Mouse (Mus musculus): Measurements from ENCODE around the gene Dgkb. TPM values are rescaled to one million over a fixed set of nuclear protein-coding genes. Genes with fewer than 3 reads are reported as not detected.

The Dgkb gene
- total RNA-seq, 1 experiment from 2014 or later, result not detected

- no peak for ATAC-seq (replicated peaks in 1 of 2; ENCODE audit: insufficient read depth in 1 of 2, low FRiP score in 2 of 2, low TSS enrichment in 1 of 2, low read depth in 1 of 2, poor library complexity in 2 of 2, severe bottlenecking in 2 of 2)
Observed at GRCm38 (mm10) chr12:38303841-38304240, 486.3 kb downstream of the Dgkb start.

GRCm38 (mm10) chr12:38304245-38304644, 486.7 kb downstream of the Dgkb start:
- ATAC-seq (replicated peaks in 1 of 2; ENCODE audit: insufficient read depth in 1 of 2, low FRiP score in 2 of 2, low TSS enrichment in 1 of 2, low read depth in 1 of 2, poor library complexity in 2 of 2, severe bottlenecking in 2 of 2), result no peak

GRCm38 (mm10) chr12:38309885-38310284, 492.4 kb downstream of the Dgkb start:
- ATAC-seq (replicated peaks in 1 of 2; ENCODE audit: insufficient read depth in 1 of 2, low FRiP score in 2 of 2, low TSS enrichment in 1 of 2, low read depth in 1 of 2, poor library complexity in 2 of 2, severe bottlenecking in 2 of 2), result no peak

- ATAC-seq (replicated peaks in 1 of 2; ENCODE audit: insufficient read depth in 1 of 2, low FRiP score in 2 of 2, low TSS enrichment in 1 of 2, low read depth in 1 of 2, poor library complexity in 2 of 2, severe bottlenecking in 2 of 2), result no peak
Observed at GRCm38 (mm10) chr12:38327729-38328271, 510.3 kb downstream of the Dgkb start.

GRCm38 (mm10) chr12:38328779-38329178, 511.3 kb downstream of the Dgkb start:
- ATAC-seq (replicated peaks in 1 of 2; ENCODE audit: insufficient read depth in 1 of 2, low FRiP score in 2 of 2, low TSS enrichment in 1 of 2, low read depth in 1 of 2, poor library complexity in 2 of 2, severe bottlenecking in 2 of 2), result no peak

- ATAC-seq (replicated peaks in 1 of 2; ENCODE audit: insufficient read depth in 1 of 2, low FRiP score in 2 of 2, low TSS enrichment in 1 of 2, low read depth in 1 of 2, poor library complexity in 2 of 2, severe bottlenecking in 2 of 2), result peak; percentile 76 to 89; a peak in 3 of 4 replicates
Observed at GRCm38 (mm10) chr12:38342657-38343056, 525.1 kb downstream of the Dgkb start.

GRCm38 (mm10) chr12:38352481-38352880, 535.0 kb downstream of the Dgkb start:
- no peak for ATAC-seq (replicated peaks in 1 of 2; ENCODE audit: insufficient read depth in 1 of 2, low FRiP score in 2 of 2, low TSS enrichment in 1 of 2, low read depth in 1 of 2, poor library complexity in 2 of 2, severe bottlenecking in 2 of 2)

- no peak for ATAC-seq (replicated peaks in 1 of 2; ENCODE audit: insufficient read depth in 1 of 2, low FRiP score in 2 of 2, low TSS enrichment in 1 of 2, low read depth in 1 of 2, poor library complexity in 2 of 2, severe bottlenecking in 2 of 2)
Observed at GRCm38 (mm10) chr12:38356386-38356785, 538.9 kb downstream of the Dgkb start.

GRCm38 (mm10) chr12:38361491-38361890, 544.0 kb downstream of the Dgkb start:
- no peak for ATAC-seq (replicated peaks in 1 of 2; ENCODE audit: insufficient read depth in 1 of 2, low FRiP score in 2 of 2, low TSS enrichment in 1 of 2, low read depth in 1 of 2, poor library complexity in 2 of 2, severe bottlenecking in 2 of 2)

GRCm38 (mm10) chr12:38371597-38371996, 554.1 kb downstream of the Dgkb start:
- no peak for ATAC-seq (replicated peaks in 1 of 2; ENCODE audit: insufficient read depth in 1 of 2, low FRiP score in 2 of 2, low TSS enrichment in 1 of 2, low read depth in 1 of 2, poor library complexity in 2 of 2, severe bottlenecking in 2 of 2)

GRCm38 (mm10) chr12:38374159-38374558, 556.6 kb downstream of the Dgkb start:
- no peak for ATAC-seq (replicated peaks in 1 of 2; ENCODE audit: insufficient read depth in 1 of 2, low FRiP score in 2 of 2, low TSS enrichment in 1 of 2, low read depth in 1 of 2, poor library complexity in 2 of 2, severe bottlenecking in 2 of 2)

- ATAC-seq (replicated peaks in 1 of 2; ENCODE audit: insufficient read depth in 1 of 2, low FRiP score in 2 of 2, low TSS enrichment in 1 of 2, low read depth in 1 of 2, poor library complexity in 2 of 2, severe bottlenecking in 2 of 2), result no peak
Observed at GRCm38 (mm10) chr12:38385942-38386341, 568.4 kb downstream of the Dgkb start.

GRCm38 (mm10) chr12:38386991-38387390, 569.5 kb downstream of the Dgkb start:
- no peak for ATAC-seq (replicated peaks in 1 of 2; ENCODE audit: insufficient read depth in 1 of 2, low FRiP score in 2 of 2, low TSS enrichment in 1 of 2, low read depth in 1 of 2, poor library complexity in 2 of 2, severe bottlenecking in 2 of 2)

- ATAC-seq (replicated peaks in 1 of 2; ENCODE audit: insufficient read depth in 1 of 2, low FRiP score in 2 of 2, low TSS enrichment in 1 of 2, low read depth in 1 of 2, poor library complexity in 2 of 2, severe bottlenecking in 2 of 2), result no peak
Observed at GRCm38 (mm10) chr12:38387654-38388053, 570.1 kb downstream of the Dgkb start.

- ATAC-seq (replicated peaks in 1 of 2; ENCODE audit: insufficient read depth in 1 of 2, low FRiP score in 2 of 2, low TSS enrichment in 1 of 2, low read depth in 1 of 2, poor library complexity in 2 of 2, severe bottlenecking in 2 of 2), result no peak
Observed at GRCm38 (mm10) chr12:38388243-38388642, 570.7 kb downstream of the Dgkb start.

GRCm38 (mm10) chr12:38397754-38398312, 580.3 kb downstream of the Dgkb start:
- ATAC-seq (replicated peaks in 1 of 2; ENCODE audit: insufficient read depth in 1 of 2, low FRiP score in 2 of 2, low TSS enrichment in 1 of 2, low read depth in 1 of 2, poor library complexity in 2 of 2, severe bottlenecking in 2 of 2), result no peak

GRCm38 (mm10) chr12:38400089-38400488, 582.6 kb downstream of the Dgkb start:
- no peak for ATAC-seq (replicated peaks in 1 of 2; ENCODE audit: insufficient read depth in 1 of 2, low FRiP score in 2 of 2, low TSS enrichment in 1 of 2, low read depth in 1 of 2, poor library complexity in 2 of 2, severe bottlenecking in 2 of 2)

- no peak for ATAC-seq (replicated peaks in 1 of 2; ENCODE audit: insufficient read depth in 1 of 2, low FRiP score in 2 of 2, low TSS enrichment in 1 of 2, low read depth in 1 of 2, poor library complexity in 2 of 2, severe bottlenecking in 2 of 2)
Observed at GRCm38 (mm10) chr12:38435364-38436130, 618.0 kb downstream of the Dgkb start.

GRCm38 (mm10) chr12:38436131-38436436, 618.6 kb downstream of the Dgkb start:
- no peak for ATAC-seq (replicated peaks in 1 of 2; ENCODE audit: insufficient read depth in 1 of 2, low FRiP score in 2 of 2, low TSS enrichment in 1 of 2, low read depth in 1 of 2, poor library complexity in 2 of 2, severe bottlenecking in 2 of 2)

Data from hematopoietic stem cell, adult 5-6 weeks (primary cell).